Mouse (Mus musculus) neural tube, embryonic 10.5 days (tissue): ENCODE results near the gene Yju2.

ENCODE experiments used
- DNase-seq: peaks from one replicate; pipeline ENCODE4 v3.0.0-alpha.2; 2017; ENCODE audit warnings: low spot score; ENCODE audit errors: extremely low spot score

Yju2 gene

GRCm38 (mm10) chr17:56006956-56007355 is 48.1 kb downstream of the Yju2 start:
- no peak for DNase-seq

- DNase-seq = peak; percentile 45
Observed at GRCm38 (mm10) chr17:56007444-56008355, 48.8 kb downstream of the Yju2 start.

- DNase-seq = peak; percentile 93
Observed at GRCm38 (mm10) chr17:56008356-56009087, 49.6 kb downstream of the Yju2 start.

- peak; percentile 91 for DNase-seq
Observed at GRCm38 (mm10) chr17:56009088-56009961, 50.4 kb downstream of the Yju2 start.

- DNase-seq = no peak
Observed at GRCm38 (mm10) chr17:56009962-56010240, 51.0 kb downstream of the Yju2 start.

- DNase-seq = no peak
Observed at GRCm38 (mm10) chr17:56010255-56010654, 51.4 kb downstream of the Yju2 start.

GRCm38 (mm10) chr17:56010681-56011080 is 51.8 kb downstream of the Yju2 start:
- DNase-seq = peak; percentile 90

GRCm38 (mm10) chr17:56011441-56011840 is 52.5 kb downstream of the Yju2 start:
- DNase-seq = no peak

GRCm38 (mm10) chr17:56015293-56015692 is 56.4 kb downstream of the Yju2 start:
- no peak for DNase-seq

- DNase-seq = no peak
Observed at GRCm38 (mm10) chr17:56016382-56016781, 57.5 kb downstream of the Yju2 start.

GRCm38 (mm10) chr17:56016793-56017785 is 58.2 kb downstream of the Yju2 start:
- no peak for DNase-seq

- no peak for DNase-seq
Observed at GRCm38 (mm10) chr17:56017848-56018247, 58.9 kb downstream of the Yju2 start.
